In genomic region chr17:28876821-28877220, GRCm38 (mm10) we compare ENCODE assay signal across 8 mouse cellular contexts. TPM values are rescaled to one million over a fixed set of nuclear protein-coding genes. Genes with fewer than 3 reads are reported as not detected.
DNase-seq lines count a peak whose midpoint lies in the region; ATAC-seq lines count a peak whose summit lies in the region.

No protein-coding gene starts in this region.

- H3K27me3 ChIP-seq in hindbrain, embryonic 10.5 days (ENCODE audit: insufficient read depth, poor library complexity, severe bottlenecking): peaks cover 26% of the 10 kb centered on the region
- peaks cover 22% of the 10 kb centered on the region; the same call in 1 of the 2 replicates for H3K27me3 ChIP-seq in hindbrain, embryonic 13.5 days
- no peaks in the 10 kb centered on the region; the same call in 1 of the 2 replicates for H3K27me3 ChIP-seq in intestine, embryonic 15.5 days (replicated peaks)
- peaks cover 38% of the 10 kb centered on the region for H3K27me3 ChIP-seq in midbrain, embryonic 12.5 days

- H3K4me1 ChIP-seq in hindbrain, embryonic 10.5 days (replicated peaks): peaks cover 14% of the 10 kb centered on the region
- H3K4me1 ChIP-seq in hindbrain, embryonic 13.5 days (replicated peaks): peaks cover 8% of the 10 kb centered on the region
- 0 out of 2 replicates have a peak, but pooled peaks cover 16% of the 10 kb centered on the region for H3K4me1 ChIP-seq in intestine, embryonic 15.5 days (replicated peaks)
- peaks cover 9% of the 10 kb centered on the region; the same call in 1 of the 2 replicates for H3K4me1 ChIP-seq in midbrain, embryonic 12.5 days

- no peaks in the 10 kb centered on the region for H3K36me3 ChIP-seq in hindbrain, embryonic 10.5 days
- no peaks in the 10 kb centered on the region for H3K36me3 ChIP-seq in hindbrain, embryonic 13.5 days
- no peaks in the 10 kb centered on the region for H3K36me3 ChIP-seq in intestine, embryonic 15.5 days
- no peaks in the 10 kb centered on the region for H3K36me3 ChIP-seq in midbrain, embryonic 12.5 days

- 16% methylated on average over 19 of the region's 19 CpGs for WGBS in hindbrain, embryonic 10.5 days
- 14% methylated on average over 19 of the region's 19 CpGs for WGBS in hindbrain, embryonic 13.5 days
- 18% methylated on average over 19 of the region's 19 CpGs for WGBS in intestine, embryonic 15.5 days
- 15% methylated on average over 19 of the region's 19 CpGs for WGBS in midbrain, embryonic 12.5 days

- ATAC-seq in hindbrain, embryonic 13.5 days (ENCODE audit: low FRiP score): no peak
- ATAC-seq in intestine, embryonic 15.5 days: no peak
- ATAC-seq in midbrain, embryonic 12.5 days (ENCODE audit: low FRiP score, low read depth): no peak

- no peak overlapping the region for H3K9ac ChIP-seq in hindbrain, embryonic 13.5 days
- no peak overlapping the region for H3K9ac ChIP-seq in intestine, embryonic 15.5 days
- 0 out of 2 replicates have a peak overlapping the region, but pooled peaks have one; percentile 34 for H3K9ac ChIP-seq in midbrain, embryonic 12.5 days (replicated peaks)

- peak; percentile 48 for DNase-seq in hindbrain, embryonic 10.5 days (ENCODE audit: low spot score)
- DNase-seq in ES-CJ7 (ENCODE audit: low read depth, low spot score) (peak; percentile 68), MN1 (ENCODE audit: low spot score) (no peak)
- peak; percentile 64 for DNase-seq in embryo, embryonic 10.5 days (ENCODE audit: low spot score)
- no peak for DNase-seq in cerebellum, adult 18-20 months

- peak overlapping the region; percentile 14; the same call in 1 of the 2 replicates for H3K4me3 ChIP-seq in hindbrain, embryonic 10.5 days
- H3K4me3 ChIP-seq in hindbrain, embryonic 13.5 days: no peak overlapping the region
- no peak overlapping the region for H3K4me3 ChIP-seq in intestine, embryonic 15.5 days (replicated peaks)
- no peak overlapping the region for H3K4me3 ChIP-seq in midbrain, embryonic 12.5 days

- no peak overlapping the region for H3K4me2 ChIP-seq in hindbrain, embryonic 13.5 days
- 0 out of 2 replicates have a peak overlapping the region, but pooled peaks have one; percentile 17 for H3K4me2 ChIP-seq in intestine, embryonic 15.5 days (replicated peaks)
- peak overlapping the region; percentile 33 for H3K4me2 ChIP-seq in midbrain, embryonic 12.5 days (replicated peaks)

- no peaks in the 10 kb centered on the region for H3K9me3 ChIP-seq in hindbrain, embryonic 10.5 days
- no peaks in the 10 kb centered on the region for H3K9me3 ChIP-seq in hindbrain, embryonic 13.5 days
- no peaks in the 10 kb centered on the region for H3K9me3 ChIP-seq in intestine, embryonic 15.5 days
- H3K9me3 ChIP-seq in midbrain, embryonic 12.5 days: no peaks in the 10 kb centered on the region

- H3K27ac ChIP-seq in hindbrain, embryonic 10.5 days: peak overlapping the region; percentile 6; the same call in 1 of the 2 replicates
- no peak overlapping the region for H3K27ac ChIP-seq in hindbrain, embryonic 13.5 days
- H3K27ac ChIP-seq in intestine, embryonic 15.5 days: no peak overlapping the region
- H3K27ac ChIP-seq in midbrain, embryonic 12.5 days (replicated peaks): no peak overlapping the region

RNA-seq across cellular contexts. Expression of gene Pnpla1, which starts 18.6 kb away (rescaled TPM):
- not detected in 2 replicates for polyA plus RNA-seq in hindbrain, embryonic 10.5 days (2016; fragmentation: Nextera tagmentation; extraction: Ambion mirVana)
- 0.08 TPM in 1 of 2 replicates, not detected in the other for polyA plus RNA-seq in hindbrain, embryonic 13.5 days (2015; fragmentation: Nextera tagmentation; extraction: Ambion mirVana)
- 0.95 and 1.2 TPM in 2 replicates for polyA plus RNA-seq in intestine, embryonic 15.5 days (2015; fragmentation: Nextera tagmentation; extraction: Ambion mirVana)
- polyA plus RNA-seq in midbrain, embryonic 12.5 days (2016; fragmentation: Nextera tagmentation; extraction: Ambion mirVana): not detected in 2 replicates

RNA-seq across cellular contexts. Expression of gene 4930539E08Rik, which starts 38.3 kb away (rescaled TPM):
- polyA plus RNA-seq in hindbrain, embryonic 10.5 days (2016; fragmentation: Nextera tagmentation; extraction: Ambion mirVana): 0.07 and 0.31 TPM in 2 replicates
- 0.31 and 0.57 TPM in 2 replicates for polyA plus RNA-seq in hindbrain, embryonic 13.5 days (2015; fragmentation: Nextera tagmentation; extraction: Ambion mirVana)
- polyA plus RNA-seq in intestine, embryonic 15.5 days (2015; fragmentation: Nextera tagmentation; extraction: Ambion mirVana): 4.4 and 4.8 TPM in 2 replicates
- polyA plus RNA-seq in midbrain, embryonic 12.5 days (2016; fragmentation: Nextera tagmentation; extraction: Ambion mirVana): 0.15 and 0.26 TPM in 2 replicates

Comparison
In these comparisons a context has a peak if more than half of its experiments do, and no peak if none do; other contexts are left out.
1. DNase-seq: peak in hindbrain, embryonic 10.5 days (single experiment), ES-CJ7 (single experiment) and embryo, embryonic 10.5 days (single experiment); none in MN1 (single experiment) and cerebellum, adult 18-20 months (0 of 2).